Mouse (Mus musculus): ENCODE data around the gene Ccdc9b. TPM values are rescaled to one million over a fixed set of nuclear protein-coding genes. Genes with fewer than 3 reads are reported as not detected.

Gene Ccdc9b
- total and polyA plus RNA-seq, 3 experiments: not detected

DNA sequence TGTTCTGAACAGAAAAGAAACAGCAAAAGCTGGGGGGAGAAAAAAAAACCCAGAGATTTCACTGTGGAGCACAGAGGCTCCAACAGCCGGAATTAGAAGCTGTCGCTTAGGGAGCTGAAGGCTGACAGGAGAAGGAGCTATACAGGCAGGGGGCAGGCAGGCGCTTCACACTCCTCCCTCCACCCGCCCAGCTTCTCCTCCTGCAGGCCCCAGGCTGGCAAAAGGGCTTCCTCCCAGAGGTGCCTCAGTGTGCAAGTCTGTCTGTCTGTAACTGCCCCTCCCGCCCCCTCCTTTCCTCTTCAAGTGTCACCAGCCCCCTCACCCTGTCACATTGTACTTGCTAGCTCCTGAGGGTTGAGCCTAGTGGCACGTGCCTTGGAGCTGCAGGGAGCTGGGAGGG is 56.0 kb downstream of the Ccdc9b start:
- in situ Hi-C loops (cut with MboI; ENCODE audit: low pct_ligation_motif_present, low pct_unique_long_range_greater_than_20kb, low sequenced_read_pairs): no loop called here
- H3K27ac ChIP-seq (ENCODE audit: insufficient read depth, low read depth): no peak overlapping the region
- dilution Hi-C loops (cut with MboI; ENCODE audit: extremely low pct_ligation_motif_present, extremely low pct_unique_long_range_greater_than_20kb, low sequenced_read_pairs): no loop called here
- no peak for DNase-seq (ENCODE audit: extremely low read depth)
- no peak overlapping the region for H3K9ac ChIP-seq (ENCODE audit: insufficient read depth, low read depth)
- H3K4me2 ChIP-seq (ENCODE audit: insufficient read depth, low read depth, poor library complexity, severe bottlenecking): no peak overlapping the region
- H3K4me1 ChIP-seq (ENCODE audit: control insufficient read depth in 1 of 2, insufficient read depth in 2 of 2): peaks cover 5 to 29% of the 10 kb centered on the region in 2 experiments
- peaks cover 19% of the 10 kb centered on the region for H3K9me3 ChIP-seq (replicated peaks; ENCODE audit: low read length)
- H3K4me3 ChIP-seq (replicated peaks in 1 of 3; ENCODE audit: low read depth in 2 of 3, low read length in 2 of 3, poor library complexity in 1 of 3): no peak overlapping the region
- H3K36me3 ChIP-seq (replicated peaks in 1 of 2; ENCODE audit: control insufficient read depth in 1 of 2, insufficient read depth in 1 of 2, low read length in 1 of 2): peaks cover 6 to 44% of the 10 kb centered on the region in 2 experiments
- no peaks in the 10 kb centered on the region for H3K27me3 ChIP-seq (replicated peaks)
- TF ChIP-seq ZC3H11A (IDR thresholded peaks at IDR 0.05; ENCODE audit: low read depth, low read length) (no peak), E2F4 (IDR thresholded peaks at IDR 0.05; ENCODE audit: insufficient replicate concordance, low read depth, low read length) (no peak), POLR2AphosphoS2 (IDR thresholded peaks at IDR 0.05; ENCODE audit: low read depth, low read length) (no peak), BHLHE40 (IDR thresholded peaks at IDR 0.05; ENCODE audit: low read depth, low read length) (peak; percentile 29; the same call in 1 of the 2 replicates)
- H3K79me2 ChIP-seq (replicated peaks; ENCODE audit: control insufficient read depth, extremely low read depth, insufficient read depth, poor library complexity, severe bottlenecking): no peaks in the 10 kb centered on the region

Other genes with a start within 250 kb of the Ccdc9b start
- gene Bmf, start 213.0 kb downstream of the Ccdc9b start, total RNA-seq (2012; rRNA removed): 3.4 and 5.6 TPM in 2 replicates
- 2.6 and 2.8 TPM in 2 replicates for gene Bmf, start 213.0 kb downstream of the Ccdc9b start, total RNA-seq (2014; rRNA removed)
- gene Bmf, start 213.0 kb downstream of the Ccdc9b start, polyA plus RNA-seq (2012; ENCODE audit: insufficient read length, low read depth): 1.1 and 1.4 TPM in 2 replicates
- 91.5 and 98.3 TPM in 2 replicates for gene Bub1b, start 164.4 kb downstream of the Ccdc9b start, total RNA-seq (2012; rRNA removed)
- gene Bub1b, start 164.4 kb downstream of the Ccdc9b start, total RNA-seq (2014; rRNA removed): 113 and 118 TPM in 2 replicates
- 99.3 and 113 TPM in 2 replicates for gene Bub1b, start 164.4 kb downstream of the Ccdc9b start, polyA plus RNA-seq (2012; ENCODE audit: insufficient read length, low read depth)
- 0.29 and 0.42 TPM in 2 replicates for gene Pak6, start 99.4 kb downstream of the Ccdc9b start, total RNA-seq (2012; rRNA removed)
- 0.05 and 0.11 TPM in 2 replicates for gene Pak6, start 99.4 kb downstream of the Ccdc9b start, total RNA-seq (2014; rRNA removed)
- gene Pak6, start 99.4 kb downstream of the Ccdc9b start, polyA plus RNA-seq (2012; ENCODE audit: insufficient read length, low read depth): 0.45 and 0.73 TPM in 2 replicates
- not detected in 2 replicates for gene Ankrd63, start 58.7 kb downstream of the Ccdc9b start, total RNA-seq (2012; rRNA removed)
- gene Ankrd63, start 58.7 kb downstream of the Ccdc9b start, total RNA-seq (2014; rRNA removed): not detected in 2 replicates
- 0.07 and 0.08 TPM in 2 replicates for gene Ankrd63, start 58.7 kb downstream of the Ccdc9b start, polyA plus RNA-seq (2012; ENCODE audit: insufficient read length, low read depth)
- 6.9 and 7.8 TPM in 2 replicates for gene Plcb2, start 34.2 kb downstream of the Ccdc9b start, total RNA-seq (2012; rRNA removed)
- 5.7 and 6.4 TPM in 2 replicates for gene Plcb2, start 34.2 kb downstream of the Ccdc9b start, total RNA-seq (2014; rRNA removed)
- gene Plcb2, start 34.2 kb downstream of the Ccdc9b start, polyA plus RNA-seq (2012; ENCODE audit: insufficient read length, low read depth): 18.9 and 22.3 TPM in 2 replicates
- gene Inafm2, start 16.9 kb downstream of the Ccdc9b start, total RNA-seq (2012; rRNA removed): 4.2 and 4.3 TPM in 2 replicates
- 3.6 TPM in 2 replicates for gene Inafm2, start 16.9 kb downstream of the Ccdc9b start, total RNA-seq (2014; rRNA removed)
- gene Inafm2, start 16.9 kb downstream of the Ccdc9b start, polyA plus RNA-seq (2012; ENCODE audit: insufficient read length, low read depth): 2.6 and 2.7 TPM in 2 replicates
- not detected in 2 replicates for gene Phgr1, start 10.1 kb upstream of the Ccdc9b start, total RNA-seq (2012; rRNA removed)
- gene Phgr1, start 10.1 kb upstream of the Ccdc9b start, total RNA-seq (2014; rRNA removed): not detected in 2 replicates
- not detected in 2 replicates for gene Phgr1, start 10.1 kb upstream of the Ccdc9b start, polyA plus RNA-seq (2012; ENCODE audit: insufficient read length, low read depth)
- not detected in 2 replicates for gene Disp2, start 17.1 kb upstream of the Ccdc9b start, total RNA-seq (2012; rRNA removed)
- gene Disp2, start 17.1 kb upstream of the Ccdc9b start, total RNA-seq (2014; rRNA removed): not detected in 2 replicates
- not detected in 2 replicates for gene Disp2, start 17.1 kb upstream of the Ccdc9b start, polyA plus RNA-seq (2012; ENCODE audit: insufficient read length, low read depth)
- 72.9 and 82.1 TPM in 2 replicates for gene Knstrn, start 51.3 kb upstream of the Ccdc9b start, total RNA-seq (2012; rRNA removed)
- gene Knstrn, start 51.3 kb upstream of the Ccdc9b start, total RNA-seq (2014; rRNA removed): 72.9 and 76.6 TPM in 2 replicates
- 97.2 and 108 TPM in 2 replicates for gene Knstrn, start 51.3 kb upstream of the Ccdc9b start, polyA plus RNA-seq (2012; ENCODE audit: insufficient read length, low read depth)
- gene Ivd, start 99.3 kb upstream of the Ccdc9b start, total RNA-seq (2012; rRNA removed): 28.4 and 29.3 TPM in 2 replicates
- 25.5 and 30.0 TPM in 2 replicates for gene Ivd, start 99.3 kb upstream of the Ccdc9b start, total RNA-seq (2014; rRNA removed)
- 27.6 and 34.5 TPM in 2 replicates for gene Ivd, start 99.3 kb upstream of the Ccdc9b start, polyA plus RNA-seq (2012; ENCODE audit: insufficient read length, low read depth)
- 28.7 and 32.1 TPM in 2 replicates for gene Bahd1, start 137.7 kb upstream of the Ccdc9b start, total RNA-seq (2012; rRNA removed)
- gene Bahd1, start 137.7 kb upstream of the Ccdc9b start, total RNA-seq (2014; rRNA removed): 14.1 and 15.3 TPM in 2 replicates
- 37.5 and 37.8 TPM in 2 replicates for gene Bahd1, start 137.7 kb upstream of the Ccdc9b start, polyA plus RNA-seq (2012; ENCODE audit: insufficient read length, low read depth)
- 4.4 and 5.1 TPM in 2 replicates for gene Chst14, start 163.8 kb upstream of the Ccdc9b start, total RNA-seq (2012; rRNA removed)
- 3.1 and 4.7 TPM in 2 replicates for gene Chst14, start 163.8 kb upstream of the Ccdc9b start, total RNA-seq (2014; rRNA removed)
- gene Chst14, start 163.8 kb upstream of the Ccdc9b start, polyA plus RNA-seq (2012; ENCODE audit: insufficient read length, low read depth): 6.7 and 8.4 TPM in 2 replicates

Data from CH12.LX (cell line).